Mouse (Mus musculus) thymus, adult 2 months (tissue): ENCODE data around the gene St6galnac6. TPM values are rescaled to one million over a fixed set of nuclear protein-coding genes. Genes with fewer than 3 reads are reported as not detected.

Experiments
- DNase-seq: peaks from one replicate; pipeline ENCODE4 v3.0.0; 2021
- H3K27ac ChIP-seq: fragments of 200-500 bp; 2 replicates; pipeline ENCODE4 v1.5.1; 2012; ENCODE audit warnings: low read length, control low read depth; ENCODE audit not compliant: control insufficient read depth, insufficient read depth
- H3K27me3 ChIP-seq: fragments of 200-500 bp; 2 replicates; pipeline ENCODE4 v1.6.1; 2012; ENCODE audit warnings: mild to moderate bottlenecking, low read length, moderate library complexity, mixed read lengths; ENCODE audit not compliant: control insufficient read depth, insufficient read depth
- H3K36me3 ChIP-seq: fragments of 200-500 bp; 2 replicates; pipeline ENCODE4 v1.6.1; 2012; ENCODE audit warnings: mild to moderate bottlenecking, low read length, moderate library complexity; ENCODE audit not compliant: control insufficient read depth, insufficient read depth
- H3K4me1 ChIP-seq: fragments of 200-500 bp; replicated peaks from 2 replicates; pipeline ENCODE4 v1.6.1; 2012; ENCODE audit warnings: low read length; ENCODE audit not compliant: control insufficient read depth, insufficient read depth
- H3K4me3 ChIP-seq: fragments of 200-500 bp; 2 replicates; pipeline ENCODE4 v1.5.1; 2012; ENCODE audit warnings: mild to moderate bottlenecking, low read length, control low read depth, moderate library complexity; ENCODE audit not compliant: control insufficient read depth, insufficient read depth
- CTCF ChIP-seq: fragments of 200-500 bp; IDR thresholded peaks from 2 replicates; pipeline ENCODE4 v1.5.1; 2012; ENCODE audit warnings: mild to moderate bottlenecking, control low read depth, low read length, moderate library complexity, borderline replicate concordance; ENCODE audit not compliant: control insufficient read depth, poor library complexity, insufficient read depth; ENCODE audit errors: extremely low read depth
- POLR2A ChIP-seq: fragments of 200-500 bp; IDR thresholded peaks from 2 replicates; pipeline ENCODE4 v1.6.1; 2012; ENCODE audit warnings: mild to moderate bottlenecking, low read length, control low read depth, moderate library complexity; ENCODE audit not compliant: control insufficient read depth, poor library complexity, insufficient read depth; ENCODE audit errors: extremely low read depth
- WGBS: fragments of 180-500 bp; shearing (Covaris S2); methylation state at CpG from one replicate; pipeline ENCODE4 v1.1.7; 2018; 5-methylcytosine and 5-hydroxymethylcytosine counted together
- polyA plus RNA-seq: library from polyadenylated mRNA; depleted of rRNA; stranded (reverse); fragments of >200 nt; gene quantifications from 2 replicates; pipeline ENCODE4 v1.2.3, GENCODE M21; 2012

The St6galnac6 gene
- polyA plus RNA-seq, 1 experiment, result 25.9 TPM

- Histone ChIP-seq H3K36me3 (no peaks in the 10 kb centered on the region), H3K4me1 (peaks cover 17% of the 10 kb centered on the region), H3K27me3 (peaks cover 5% of the 10 kb centered on the region), H3K4me3 (peak overlapping the region; percentile 44), H3K27ac (no peak overlapping the region)
- DNase-seq, result peak; percentile 89
- WGBS, result under 1% methylated on average over 11 of the region's 11 CpGs
- TF ChIP-seq POLR2A, result no peak
- peak; percentile 89 for TF ChIP-seq CTCF
Measured at GRCm38 (mm10) chr2:32602600-32603054, 3.1 kb downstream of the St6galnac6 start.

DNA sequence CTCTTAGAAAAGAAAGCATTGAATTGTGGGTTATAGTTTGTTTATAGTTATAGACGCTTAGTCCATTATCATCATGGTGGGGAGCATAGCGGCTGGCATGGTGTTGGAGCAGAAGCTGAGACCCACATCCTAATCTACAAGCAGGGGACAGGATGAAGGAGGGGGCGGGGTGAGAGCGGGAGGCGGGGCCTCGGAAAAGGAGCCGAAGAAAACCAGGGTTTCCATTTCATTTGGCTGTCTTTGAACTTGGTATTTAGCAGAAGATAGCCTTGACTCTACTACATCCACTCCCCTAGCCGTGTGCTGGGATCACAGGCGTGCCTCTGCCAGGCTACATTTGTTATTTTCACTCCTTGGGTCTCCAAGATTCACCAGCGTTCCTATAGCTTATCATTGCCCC is 5.1 kb downstream of the St6galnac6 start:
- Histone ChIP-seq H3K27me3 (peaks cover 13% of the 10 kb centered on the region), H3K4me3 (no peak overlapping the region), H3K4me1 (peaks cover 29% of the 10 kb centered on the region), H3K27ac (no peak overlapping the region), H3K36me3 (no peaks in the 10 kb centered on the region)
- whole genome bisulfite sequencing, result 84% methylated on average over 10 of the region's 10 CpGs
- TF ChIP-seq CTCF (no peak), POLR2A (no peak)
- DNase-seq, result no peak

DNA sequence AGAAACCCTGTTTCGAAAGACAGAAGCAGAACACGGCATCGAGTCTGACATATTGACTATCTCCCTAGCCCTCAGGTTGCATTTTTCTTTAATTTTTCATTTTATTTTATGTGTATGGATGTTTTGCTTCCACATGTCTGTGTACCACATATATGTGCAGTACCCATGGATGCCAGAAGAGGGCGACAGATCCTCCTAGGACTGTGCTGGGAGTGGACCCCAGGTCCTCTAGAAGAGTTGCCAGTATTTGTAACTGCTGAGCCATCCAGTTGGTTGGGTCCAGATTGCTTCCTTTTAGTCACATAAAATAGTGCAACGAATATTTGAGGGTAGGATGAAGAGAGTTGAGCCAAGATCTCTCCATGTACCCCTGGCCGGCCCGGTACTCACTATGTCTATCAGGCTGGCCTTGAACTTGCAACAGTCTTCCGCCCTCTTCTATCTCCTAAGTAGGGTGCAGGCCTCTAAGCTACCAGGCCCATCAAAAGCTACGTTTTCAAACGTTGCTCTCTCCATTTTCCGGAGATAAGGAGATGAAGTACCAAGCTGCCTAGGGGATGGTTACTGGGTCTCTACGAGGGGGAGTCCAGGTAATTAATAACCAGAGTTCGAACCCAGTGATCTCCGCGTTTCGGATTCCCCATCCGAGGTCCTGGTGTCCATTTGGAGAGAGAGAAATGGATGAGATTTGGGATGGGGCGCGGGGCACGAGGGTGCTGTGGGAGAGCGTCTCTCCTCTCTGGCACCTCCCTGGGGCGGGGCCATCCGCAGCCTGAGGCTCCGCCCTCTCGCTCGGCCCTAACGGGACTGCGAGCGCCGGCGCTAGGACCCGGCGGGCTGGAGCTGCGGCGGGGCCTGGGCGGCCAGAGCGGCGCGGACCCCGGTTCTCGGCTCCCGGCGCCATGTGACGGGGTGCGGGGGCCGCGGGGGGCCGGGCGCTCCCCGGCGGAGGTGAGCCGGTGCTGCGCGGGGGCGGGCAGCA is 6.9 kb downstream of the St6galnac6 start:
- no peaks in the 10 kb centered on the region for H3K36me3 ChIP-seq
- H3K27ac ChIP-seq, result no peak overlapping the region
- H3K4me3 ChIP-seq, result peak overlapping the region; percentile 45
- WGBS, result 17% methylated on average over 54 of the region's 55 CpGs
- TF ChIP-seq POLR2A (no peak), CTCF (no peak)
- peak; percentile 77 for DNase-seq
- H3K27me3 ChIP-seq, result peaks cover 13% of the 10 kb centered on the region
- H3K4me1 ChIP-seq, result peaks cover 29% of the 10 kb centered on the region

- H3K27ac ChIP-seq, result no peak overlapping the region
- H3K36me3 ChIP-seq, result no peaks in the 10 kb centered on the region
- WGBS, result 3% methylated on average over 33 of the region's 34 CpGs
- TF ChIP-seq POLR2A (no peak), CTCF (no peak)
- H3K4me3 ChIP-seq, result peak overlapping the region; percentile 45
- peaks cover 26% of the 10 kb centered on the region for H3K4me1 ChIP-seq
- peaks cover 13% of the 10 kb centered on the region for H3K27me3 ChIP-seq
- peak; percentile 20 for DNase-seq
Measured at GRCm38 (mm10) chr2:32607262-32607947, 7.9 kb downstream of the St6galnac6 start.

- TF ChIP-seq POLR2A (no peak), CTCF (no peak)
- 3% methylated on average over 25 of the region's 25 CpGs for WGBS
- DNase-seq, result peak; percentile 15
- H3K27me3 ChIP-seq, result peaks cover 13% of the 10 kb centered on the region
- H3K27ac ChIP-seq, result no peak overlapping the region
- H3K36me3 ChIP-seq, result no peaks in the 10 kb centered on the region
- H3K4me3 ChIP-seq, result no peak overlapping the region; the same call in 1 of the 2 replicates
- H3K4me1 ChIP-seq, result peaks cover 23% of the 10 kb centered on the region
Measured at GRCm38 (mm10) chr2:32608141-32608777, 8.8 kb downstream of the St6galnac6 start.
